Mouse (Mus musculus) stomach, embryonic 15.5 days (tissue): Measurements from ENCODE around the gene Cct4. TPM values are rescaled to one million over a fixed set of nuclear protein-coding genes. Genes with fewer than 3 reads are reported as not detected.
A peak's percentile ranks its signal among the peaks of the same experiment; 100 is the strongest.

Experiments
- ATAC-seq: fragments of 200-750 bp; cut with Nextera tagmentation; 2 replicates; pipeline ENCODE4 v1.8.0; 2017; ENCODE audit warnings: low read depth, moderate number of reproducible peaks, moderate TSS enrichment; ENCODE audit not compliant: insufficient read depth, low FRiP score
- H3K27ac ChIP-seq: fragments of 300-500 bp; sonication (generic); 2 replicates; pipeline ENCODE4 v1.5.1; 2015; ENCODE audit warnings: mild to moderate bottlenecking, inconsistent platforms
- H3K27me3 ChIP-seq: fragments of 300-500 bp; sonication (generic); replicated peaks from 2 replicates; pipeline ENCODE4 v1.6.1; 2015; ENCODE audit warnings: inconsistent platforms
- H3K36me3 ChIP-seq: fragments of 300-500 bp; sonication (generic); 2 replicates; pipeline ENCODE4 v1.6.1; 2015; ENCODE audit warnings: inconsistent platforms
- H3K4me1 ChIP-seq: fragments of 300-500 bp; sonication (generic); 2 replicates; pipeline ENCODE4 v1.6.1; 2015; ENCODE audit warnings: inconsistent platforms
- H3K4me2 ChIP-seq: fragments of 300-500 bp; sonication (generic); 2 replicates; pipeline ENCODE4 v1.6.1; 2015; ENCODE audit warnings: mild to moderate bottlenecking, inconsistent platforms
- H3K4me3 ChIP-seq: fragments of 300-500 bp; sonication (generic); replicated peaks from 2 replicates; pipeline ENCODE4 v1.5.1; 2015; ENCODE audit warnings: inconsistent platforms
- H3K9ac ChIP-seq: fragments of 300-500 bp; sonication (generic); 2 replicates; pipeline ENCODE4 v1.6.1; 2015; ENCODE audit warnings: inconsistent platforms
- H3K9me3 ChIP-seq: fragments of 300-500 bp; sonication (generic); 2 replicates; pipeline ENCODE4 v1.6.1; 2016; ENCODE audit warnings: inconsistent platforms
- WGBS: fragments of 180-500 bp; shearing (Covaris S2); methylation state at CpG from one replicate; pipeline ENCODE4 v1.1.7; 2015; 5-methylcytosine and 5-hydroxymethylcytosine counted together
- polyA plus RNA-seq: library from polyadenylated mRNA; unstranded; fragments of >200 nt; fragmentation: Nextera tagmentation; extraction: Ambion mirVana; gene quantifications from 2 replicates; pipeline ENCODE4 v1.2.1, GENCODE M21; 2015

The Cct4 gene
- polyA plus RNA-seq, 1 experiment from 2014 or later, result 248 TPM

DNA sequence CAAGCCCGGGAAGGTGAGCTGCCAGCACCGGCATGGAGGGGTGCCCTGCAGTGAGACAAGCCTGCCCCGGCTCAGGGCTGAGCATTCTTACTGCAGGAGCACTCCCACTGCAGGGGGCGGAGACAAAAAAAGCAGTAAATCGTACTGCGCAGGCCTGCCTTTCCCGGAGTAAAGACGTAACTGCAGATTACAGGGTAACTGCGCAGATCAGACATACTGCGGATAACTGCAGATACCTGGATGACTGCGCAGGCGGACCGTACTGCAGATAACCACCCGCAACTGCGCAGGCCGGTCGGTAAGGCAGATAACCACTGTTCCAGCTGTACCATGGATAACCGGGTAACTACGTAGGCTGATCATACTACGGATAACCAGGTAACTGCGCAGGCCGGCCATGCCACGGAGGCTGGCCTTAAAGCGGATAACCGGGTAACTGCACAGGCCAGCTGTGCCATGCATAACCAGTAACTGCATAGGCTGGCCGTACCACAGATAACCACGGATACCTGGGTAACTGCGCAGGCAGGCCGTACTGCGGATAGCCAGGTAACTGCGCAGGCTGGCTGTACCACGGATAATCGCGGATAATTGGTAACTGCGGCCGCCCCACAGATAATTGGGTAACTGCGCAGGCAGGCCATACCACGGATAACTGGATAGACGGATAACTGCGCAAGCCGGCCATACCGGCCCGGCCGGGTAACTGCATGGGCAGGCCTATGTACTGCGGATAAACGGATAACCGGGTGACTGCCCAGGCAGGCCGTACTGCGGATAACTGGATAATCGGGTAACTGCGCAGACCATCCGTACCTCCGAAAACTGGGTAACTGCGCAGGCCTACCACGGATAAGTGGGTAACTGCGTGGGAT is 18.2 kb upstream of the Cct4 start, which contains the start of gene Zrsr1:
TSS of gene Zrsr1 (plus strand) at position 171 of the 875 bp plus-strand sequence.
- H3K4me2 ChIP-seq, result peak within 1 kb of the TSS; percentile 64
- WGBS, result 48% methylated on average over 56 of the region's 56 CpGs
- peak; percentile 89 for ATAC-seq
- H3K9ac ChIP-seq, result peak within 1 kb of the TSS; percentile 19; the same call in 1 of the 2 replicates
- peak within 1 kb of the TSS; percentile 71 for H3K27ac ChIP-seq
- H3K4me3 ChIP-seq, result peak within 1 kb of the TSS; percentile 55
- H3K36me3 ChIP-seq, result peaks cover 9% of the 10 kb centered on the region; the same call in 1 of the 2 replicates
- no peaks in the 10 kb centered on the region for H3K9me3 ChIP-seq
- no peaks in the 10 kb centered on the region for H3K27me3 ChIP-seq
- H3K4me1 ChIP-seq, result 0 out of 2 replicates have a peak, but pooled peaks cover 7% of the 10 kb centered on the region

DNA sequence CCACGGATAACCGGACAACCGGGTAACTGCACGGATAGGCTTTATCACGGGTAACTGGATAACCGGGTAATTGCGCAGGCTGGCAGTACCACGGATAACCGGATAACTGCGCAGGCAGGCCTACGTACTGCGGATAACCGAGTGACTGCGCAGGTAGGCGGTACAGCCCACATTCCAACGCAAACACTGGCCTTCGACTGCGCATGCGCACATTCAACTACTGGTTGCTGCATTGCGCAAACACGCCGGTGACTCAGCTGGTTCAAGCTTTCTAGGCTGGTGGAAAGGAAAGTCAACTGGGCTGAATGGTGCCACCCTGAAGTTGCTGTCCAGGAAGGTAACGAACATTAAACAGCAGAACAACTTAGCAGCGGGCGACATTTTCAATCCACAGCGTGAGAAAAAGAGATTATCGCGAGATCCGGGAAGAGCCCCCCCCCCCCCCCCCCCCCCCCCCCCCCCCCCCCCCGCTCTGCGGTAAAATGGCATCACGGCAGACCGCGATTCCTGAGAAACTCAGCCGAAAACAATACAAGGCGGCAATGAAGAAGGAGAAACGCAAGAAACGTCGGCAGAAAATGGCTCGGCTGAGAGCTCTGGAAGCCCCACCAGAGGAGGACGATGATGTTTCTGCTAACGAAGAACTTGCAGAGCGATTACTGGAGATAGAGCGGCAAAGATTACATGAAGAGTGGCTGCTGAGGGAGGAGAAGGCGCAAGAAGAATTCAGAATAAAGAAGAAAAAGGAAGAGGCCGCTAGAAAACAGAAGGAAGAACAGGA is 17.4 kb upstream of the Cct4 start:
- ATAC-seq, result peak; percentile 75
- Histone ChIP-seq H3K4me3 (peak overlapping the region; percentile 55), H3K4me1 (0 out of 2 replicates have a peak, but pooled peaks cover 7% of the 10 kb centered on the region), H3K27me3 (no peaks in the 10 kb centered on the region), H3K36me3 (peaks cover 13% of the 10 kb centered on the region; the same call in 1 of the 2 replicates), H3K27ac (peak overlapping the region; percentile 79), H3K4me2 (peak overlapping the region; percentile 64), H3K9me3 (no peaks in the 10 kb centered on the region), H3K9ac (peak overlapping the region; percentile 19; the same call in 1 of the 2 replicates)
- WGBS, result 41% methylated on average over 41 of the region's 46 CpGs

DNA sequence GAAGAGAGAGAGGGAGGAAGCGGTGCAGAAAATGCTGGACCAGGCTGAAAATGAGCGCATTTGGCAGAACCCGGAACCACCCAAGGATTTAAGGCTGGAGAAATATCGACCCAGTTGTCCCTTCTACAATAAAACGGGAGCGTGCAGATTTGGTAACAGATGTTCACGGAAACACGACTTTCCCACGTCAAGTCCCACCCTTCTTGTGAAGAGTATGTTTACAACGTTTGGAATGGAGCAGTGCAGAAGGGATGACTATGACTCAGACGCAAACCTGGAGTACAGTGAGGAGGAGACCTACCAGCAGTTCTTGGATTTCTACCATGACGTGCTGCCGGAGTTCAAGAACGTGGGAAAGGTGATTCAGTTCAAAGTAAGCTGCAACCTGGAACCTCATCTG is 16.7 kb upstream of the Cct4 start:
- peak overlapping the region; percentile 55 for H3K4me3 ChIP-seq
- ATAC-seq, result no peak
- H3K4me1 ChIP-seq, result 0 out of 2 replicates have a peak, but pooled peaks cover 7% of the 10 kb centered on the region
- H3K36me3 ChIP-seq, result peaks cover 13% of the 10 kb centered on the region; the same call in 1 of the 2 replicates
- H3K9me3 ChIP-seq, result no peaks in the 10 kb centered on the region
- H3K9ac ChIP-seq, result no peak overlapping the region
- H3K27ac ChIP-seq, result peak overlapping the region; percentile 79
- no peaks in the 10 kb centered on the region for H3K27me3 ChIP-seq
- WGBS, result 38% methylated on average over 14 of the region's 14 CpGs
- peak overlapping the region; percentile 60 for H3K4me2 ChIP-seq

DNA sequence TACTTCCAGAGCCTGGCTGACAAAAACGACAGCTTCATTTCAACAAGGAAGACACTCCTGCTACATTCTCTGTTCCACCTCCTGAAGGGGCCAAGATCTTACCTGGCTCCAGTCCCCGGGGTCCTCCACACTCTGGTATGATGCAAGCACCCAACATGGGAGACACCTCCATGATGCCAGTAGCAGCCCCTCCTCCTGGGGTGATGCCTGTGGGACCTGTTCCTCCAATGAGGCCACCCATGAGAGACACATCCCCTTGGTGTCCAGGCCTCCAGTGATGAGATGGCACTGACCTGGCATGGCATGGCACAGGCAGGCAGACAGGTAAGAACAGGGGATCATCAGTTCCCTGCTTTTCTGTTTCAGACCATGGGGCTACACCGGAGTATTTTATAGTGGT is 12.1 kb upstream of the Cct4 start:
- ATAC-seq, result no peak
- Histone ChIP-seq H3K4me3 (no peak overlapping the region), H3K9me3 (no peaks in the 10 kb centered on the region), H3K27me3 (no peaks in the 10 kb centered on the region), H3K36me3 (peaks cover 7% of the 10 kb centered on the region; the same call in 1 of the 2 replicates), H3K4me2 (no peak overlapping the region), H3K4me1 (peaks cover 16% of the 10 kb centered on the region), H3K9ac (no peak overlapping the region), H3K27ac (no peak overlapping the region)
- WGBS, result 84% methylated on average over 3 of the region's 3 CpGs

DNA sequence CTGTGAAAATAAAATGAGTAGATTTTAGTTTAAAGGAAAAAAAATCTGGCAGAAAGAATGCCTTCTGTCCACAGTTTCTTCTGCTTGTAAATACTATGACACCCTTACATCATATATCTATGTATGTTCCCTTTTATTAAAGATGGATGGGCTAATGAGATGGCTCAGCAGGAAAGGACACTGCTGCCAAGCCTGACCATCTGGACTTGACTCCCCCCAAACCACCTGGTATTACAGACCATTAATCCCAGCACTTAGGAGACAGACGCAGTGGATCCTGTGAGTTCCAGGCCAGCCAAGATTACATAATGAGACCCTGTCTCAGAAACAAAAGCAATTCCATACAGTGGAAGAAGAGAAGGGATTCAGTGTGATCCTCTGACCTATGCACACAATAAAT is 11.6 kb upstream of the Cct4 start:
- H3K27ac ChIP-seq, result no peak overlapping the region
- H3K4me2 ChIP-seq, result no peak overlapping the region
- H3K27me3 ChIP-seq, result no peaks in the 10 kb centered on the region
- 52% methylated on average over 1 of the region's 1 CpGs for WGBS
- peaks cover 16% of the 10 kb centered on the region for H3K4me1 ChIP-seq
- H3K4me3 ChIP-seq, result no peak overlapping the region
- H3K9me3 ChIP-seq, result no peaks in the 10 kb centered on the region
- H3K36me3 ChIP-seq, result peaks cover 7% of the 10 kb centered on the region; the same call in 1 of the 2 replicates
- no peak overlapping the region for H3K9ac ChIP-seq
- ATAC-seq, result no peak

DNA sequence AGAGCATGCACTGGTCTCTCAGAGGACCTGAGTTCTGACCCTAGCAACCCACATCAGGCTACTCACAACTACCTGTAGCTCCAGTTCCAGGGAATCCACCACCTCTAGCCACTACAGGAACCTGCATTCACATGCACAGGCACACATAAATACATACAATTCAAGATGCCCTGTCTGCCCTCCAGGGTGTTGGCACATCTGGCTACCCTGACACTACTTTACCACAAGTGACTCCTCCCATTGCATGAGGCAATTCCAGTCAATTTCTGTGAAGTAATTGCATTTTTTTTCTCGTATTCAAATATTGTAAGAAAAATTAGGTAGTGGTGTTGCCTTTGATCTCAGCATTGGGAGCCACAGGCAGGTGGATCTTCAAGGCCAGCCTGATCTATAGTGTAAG is 11.1 kb upstream of the Cct4 start:
- no peak overlapping the region for H3K4me2 ChIP-seq
- no peaks in the 10 kb centered on the region for H3K27me3 ChIP-seq
- H3K36me3 ChIP-seq, result 0 out of 2 replicates have a peak, but pooled peaks cover 4% of the 10 kb centered on the region
- no peak overlapping the region for H3K4me3 ChIP-seq
- peaks cover 13% of the 10 kb centered on the region for H3K4me1 ChIP-seq
- H3K27ac ChIP-seq, result no peak overlapping the region
- ATAC-seq, result no peak
- WGBS, result 73% methylated on average over 1 of the region's 1 CpGs
- H3K9ac ChIP-seq, result no peak overlapping the region
- no peaks in the 10 kb centered on the region for H3K9me3 ChIP-seq

DNA sequence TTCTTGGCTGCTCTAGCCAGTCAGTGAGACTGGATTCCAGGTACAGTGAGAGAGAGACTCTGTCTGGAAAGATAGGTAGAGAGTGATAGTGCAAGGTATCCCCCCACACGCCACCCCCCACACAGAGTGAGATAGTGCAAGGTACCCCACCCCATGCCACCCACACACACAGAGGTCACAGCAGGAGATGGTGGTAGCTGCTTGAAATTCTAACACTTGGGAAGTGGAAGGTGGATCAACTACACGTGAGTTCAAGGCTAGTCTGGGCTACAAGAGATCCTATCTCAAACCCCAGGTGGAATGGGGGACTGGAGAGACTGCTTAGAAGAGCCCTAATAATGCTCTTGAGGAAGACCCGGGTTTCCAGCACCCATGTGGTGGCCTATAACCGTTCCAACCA is 9.3 kb upstream of the Cct4 start:
- Histone ChIP-seq H3K4me1 (peaks cover 9% of the 10 kb centered on the region), H3K27ac (no peak overlapping the region; the same call in 1 of the 2 replicates), H3K9ac (peak overlapping the region; percentile 63; the same call in 1 of the 2 replicates), H3K27me3 (no peaks in the 10 kb centered on the region), H3K36me3 (0 out of 2 replicates have a peak, but pooled peaks cover 4% of the 10 kb centered on the region), H3K4me3 (peak overlapping the region; percentile 85), H3K9me3 (no peaks in the 10 kb centered on the region), H3K4me2 (peak overlapping the region; percentile 78)
- WGBS, result 42% methylated on average over 4 of the region's 4 CpGs
- ATAC-seq, result no peak

DNA sequence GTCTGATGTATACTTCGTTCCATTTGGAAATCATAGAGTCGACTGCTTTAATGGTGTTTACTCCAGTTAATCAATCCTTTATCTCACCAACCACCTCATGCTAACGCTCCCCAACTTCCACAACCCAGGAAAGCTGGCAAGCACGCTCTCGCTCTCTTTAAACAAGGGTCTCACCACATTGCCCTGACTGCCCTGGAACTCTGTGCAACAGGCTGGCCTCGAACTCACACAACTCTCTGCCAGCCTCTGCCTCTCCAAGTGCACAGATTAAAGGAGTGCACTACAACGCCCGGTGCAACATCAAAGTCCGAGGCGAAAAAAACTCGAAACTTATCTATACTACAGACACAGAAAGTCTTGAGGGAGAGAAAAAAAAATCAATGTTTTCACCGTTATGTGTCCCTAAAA is 8.8 kb upstream of the Cct4 start:
- H3K4me2 ChIP-seq, result peak overlapping the region; percentile 78
- no peaks in the 10 kb centered on the region for H3K27me3 ChIP-seq
- ATAC-seq, result peak; percentile 10; the same call in 1 of the 2 replicates
- H3K4me3 ChIP-seq, result peak overlapping the region; percentile 85
- H3K9me3 ChIP-seq, result no peaks in the 10 kb centered on the region
- H3K36me3 ChIP-seq, result 0 out of 2 replicates have a peak, but pooled peaks cover 4% of the 10 kb centered on the region
- 2% methylated on average over 12 of the region's 12 CpGs for WGBS
- peaks cover 9% of the 10 kb centered on the region for H3K4me1 ChIP-seq
- H3K27ac ChIP-seq, result peak overlapping the region; percentile 99
- H3K9ac ChIP-seq, result peak overlapping the region; percentile 63

DNA sequence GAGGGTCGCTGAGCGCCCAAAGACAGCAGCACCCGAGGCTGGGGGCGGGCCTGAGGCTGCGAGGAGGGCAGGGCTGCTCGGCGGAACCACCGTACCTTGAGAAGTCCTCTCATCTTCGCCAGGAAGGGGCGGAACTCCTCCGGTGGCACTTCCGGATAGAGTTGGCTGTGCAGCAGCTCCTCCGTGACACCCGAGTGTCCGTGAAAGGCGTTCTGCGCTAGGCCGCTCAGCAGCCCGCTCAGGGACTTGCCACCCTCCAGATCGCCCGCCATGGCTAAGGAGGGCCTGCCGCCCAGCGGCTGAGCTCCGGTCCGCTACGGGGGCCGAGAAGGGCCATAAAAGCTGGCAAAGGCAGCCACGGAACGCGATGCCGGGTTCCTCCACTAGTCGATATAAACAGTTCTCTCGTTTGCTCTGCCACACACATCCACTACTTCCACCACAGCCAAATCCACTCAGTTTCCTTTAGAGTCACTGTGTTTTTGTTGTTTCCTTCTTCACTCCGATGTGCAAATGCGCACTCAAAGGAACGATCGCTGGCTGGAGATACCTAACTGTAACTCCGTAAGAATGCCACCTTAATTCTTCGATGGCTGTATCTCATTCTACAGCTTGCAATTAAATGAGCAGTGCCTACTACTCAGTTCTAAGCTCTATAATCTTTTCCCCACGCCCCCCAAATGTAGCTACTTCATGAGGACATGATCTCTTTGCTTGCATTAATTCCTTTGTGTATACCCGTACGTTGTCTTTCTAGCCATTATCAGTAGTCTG is 8.1 kb upstream of the Cct4 start, which contains the start of the genes Gm28048 and Commd1:
TSS of gene Gm28048 (minus strand) at position 107 of the 774 bp plus-strand sequence.
TSS of gene Commd1 (minus strand) at position 399 of the 774 bp plus-strand sequence.
- H3K9ac ChIP-seq, result peak within 1 kb of the TSS; percentile 63
- H3K36me3 ChIP-seq, result 0 out of 2 replicates have a peak, but pooled peaks cover 4% of the 10 kb centered on the region
- H3K4me2 ChIP-seq, result peak within 1 kb of the TSS; percentile 78
- whole genome bisulfite sequencing, result 3% methylated on average over 42 of the region's 42 CpGs
- H3K9me3 ChIP-seq, result no peaks in the 10 kb centered on the region
- peaks cover 9% of the 10 kb centered on the region for H3K4me1 ChIP-seq
- no peaks in the 10 kb centered on the region for H3K27me3 ChIP-seq
- peak; percentile 91 for ATAC-seq
- peak within 1 kb of the TSS; percentile 99 for H3K27ac ChIP-seq
- H3K4me3 ChIP-seq, result peak within 1 kb of the TSS; percentile 85

DNA sequence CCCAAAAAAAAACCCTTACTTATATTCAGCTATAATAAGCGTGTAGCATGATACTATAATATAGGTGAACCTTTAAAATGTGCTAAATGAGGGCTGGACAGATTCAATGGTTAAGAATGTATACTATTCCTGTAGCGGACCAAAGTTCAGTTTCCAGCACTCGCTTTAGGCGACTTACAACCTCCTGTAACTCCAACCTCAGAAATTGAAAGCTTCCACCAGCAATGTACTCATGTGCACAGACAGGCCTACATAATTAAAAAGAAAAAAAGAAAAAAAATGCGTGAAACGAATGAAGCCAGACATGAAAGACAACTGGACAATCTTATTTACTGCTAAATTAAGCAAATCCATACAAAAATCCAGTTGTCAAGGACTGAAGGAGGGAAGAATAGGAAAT is 7.5 kb upstream of the Cct4 start:
- Histone ChIP-seq H3K9me3 (no peaks in the 10 kb centered on the region), H3K4me2 (no peak overlapping the region)
- 76% methylated on average over 6 of the region's 6 CpGs for WGBS

DNA sequence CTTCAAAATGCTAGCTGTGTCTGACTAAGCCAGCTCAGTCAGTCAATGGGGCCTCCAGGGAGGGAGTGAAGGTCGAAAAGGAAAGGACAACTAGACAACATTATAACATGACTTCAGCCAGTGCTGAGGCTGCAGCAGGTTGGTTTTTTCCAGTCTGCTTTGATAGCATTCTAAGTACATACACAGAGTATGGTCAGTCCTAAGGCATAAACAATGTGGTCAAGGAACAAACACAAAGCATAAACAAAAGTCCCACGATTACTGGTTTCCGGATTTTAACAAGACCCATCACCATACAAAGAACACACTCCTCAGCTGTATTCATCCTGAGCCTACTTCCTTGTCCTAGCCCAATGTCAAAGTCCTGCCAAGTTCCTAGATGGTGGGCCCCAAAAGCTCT is 4.8 kb upstream of the Cct4 start:
- 65% methylated on average over 3 of the region's 3 CpGs for WGBS
- Histone ChIP-seq H3K36me3 (no peaks in the 10 kb centered on the region), H3K4me1 (peaks cover 8% of the 10 kb centered on the region), H3K4me2 (no peak overlapping the region), H3K27ac (no peak overlapping the region), H3K9ac (no peak overlapping the region), H3K4me3 (no peak overlapping the region), H3K27me3 (no peaks in the 10 kb centered on the region), H3K9me3 (no peaks in the 10 kb centered on the region)
- no peak for ATAC-seq

More for the DNA sequence above, 7.5 kb upstream of the Cct4 start:
- H3K36me3 ChIP-seq, result no peaks in the 10 kb centered on the region
- peaks cover 9% of the 10 kb centered on the region for H3K4me1 ChIP-seq
- no peak overlapping the region for H3K9ac ChIP-seq
- no peak overlapping the region for H3K4me3 ChIP-seq
- ATAC-seq, result no peak
- H3K27ac ChIP-seq, result no peak overlapping the region
- no peaks in the 10 kb centered on the region for H3K27me3 ChIP-seq
